Mouse (Mus musculus): Measurements from ENCODE around the gene Mrpl1. TPM values are rescaled to one million over a fixed set of nuclear protein-coding genes. Genes with fewer than 3 reads are reported as not detected.

Gene Mrpl1
- polyA plus RNA-seq, 1 experiment from 2014 or later: 15.1 TPM

GRCm38 (mm10) chr5:96267017-96267702, 57.9 kb downstream of the Mrpl1 start:
- DNase-seq (peak; percentile 71), ATAC-seq (peak; percentile 51; the same call in 1 of the 2 replicates)
- Histone ChIP-seq H3K9ac (replicated peaks) (no peak overlapping the region), H3K9me3 (ENCODE audit: low read length) (no peaks in the 10 kb centered on the region), H3K27ac (ENCODE audit: low read depth) (no peak overlapping the region), H3K27me3 (ENCODE audit: insufficient read depth, low read length) (no peaks in the 10 kb centered on the region), H3K4me2 (ENCODE audit: low read depth, low read length) (no peak overlapping the region), H3K36me3 (replicated peaks; ENCODE audit: insufficient read depth, low read length) (peaks cover 17% of the 10 kb centered on the region), H3K4me3 (ENCODE audit: low read depth, low read length) (no peak overlapping the region), H3K4me1 (ENCODE audit: insufficient read depth) (no peaks in the 10 kb centered on the region)
- 53% methylated on average over 3 of the region's 3 CpGs for WGBS (ENCODE audit: insufficient replicate concordance)
- TF ChIP-seq EP300 (IDR thresholded peaks at IDR 0.05; ENCODE audit: low read depth): no peak
- peak; percentile 73 for TF ChIP-seq CTCF (IDR thresholded peaks at IDR 0.05; ENCODE audit: low read depth)

- no peaks in the 10 kb centered on the region for H3K36me3 ChIP-seq (replicated peaks; ENCODE audit: insufficient read depth, low read length)
- H3K9ac ChIP-seq (replicated peaks): no peak overlapping the region
- H3K4me1 ChIP-seq (ENCODE audit: insufficient read depth): no peaks in the 10 kb centered on the region
- no peak overlapping the region for H3K27ac ChIP-seq (ENCODE audit: low read depth)
- no peaks in the 10 kb centered on the region for H3K9me3 ChIP-seq (ENCODE audit: low read length)
- H3K27me3 ChIP-seq (ENCODE audit: insufficient read depth, low read length): no peaks in the 10 kb centered on the region
- WGBS (ENCODE audit: insufficient replicate concordance): 87% methylated on average over 6 of the region's 6 CpGs
- ATAC-seq (no peak), DNase-seq (no peak)
- no peak for TF ChIP-seq EP300 (IDR thresholded peaks at IDR 0.05; ENCODE audit: low read depth)
- no peak for TF ChIP-seq CTCF (IDR thresholded peaks at IDR 0.05; ENCODE audit: low read depth)
- H3K4me3 ChIP-seq (ENCODE audit: low read depth, low read length): no peak overlapping the region
- no peak overlapping the region for H3K4me2 ChIP-seq (ENCODE audit: low read depth, low read length)
These were observed 61.8 kb downstream of the Mrpl1 start for GRCm38 (mm10) chr5:96271070-96271469.

GRCm38 (mm10) chr5:96305786-96306185, 96.5 kb downstream of the Mrpl1 start:
- 63% methylated on average over 8 of the region's 8 CpGs for WGBS (ENCODE audit: insufficient replicate concordance)
- Histone ChIP-seq H3K9ac (replicated peaks) (no peak overlapping the region), H3K4me3 (ENCODE audit: low read depth, low read length) (no peak overlapping the region), H3K4me2 (ENCODE audit: low read depth, low read length) (no peak overlapping the region), H3K27ac (ENCODE audit: low read depth) (peak overlapping the region; percentile 39; the same call in 1 of the 2 replicates), H3K27me3 (ENCODE audit: insufficient read depth, low read length) (no peaks in the 10 kb centered on the region), H3K4me1 (ENCODE audit: insufficient read depth) (no peaks in the 10 kb centered on the region), H3K36me3 (replicated peaks; ENCODE audit: insufficient read depth, low read length) (no peaks in the 10 kb centered on the region), H3K9me3 (ENCODE audit: low read length) (no peaks in the 10 kb centered on the region)
- DNase-seq (no peak), ATAC-seq (peak; percentile 48)
- no peak for TF ChIP-seq CTCF (IDR thresholded peaks at IDR 0.05; ENCODE audit: low read depth)
- no peak for TF ChIP-seq EP300 (IDR thresholded peaks at IDR 0.05; ENCODE audit: low read depth)

GRCm38 (mm10) chr5:96306271-96306670, 97.0 kb downstream of the Mrpl1 start:
- Histone ChIP-seq H3K36me3 (replicated peaks; ENCODE audit: insufficient read depth, low read length) (no peaks in the 10 kb centered on the region), H3K4me3 (ENCODE audit: low read depth, low read length) (no peak overlapping the region), H3K4me2 (ENCODE audit: low read depth, low read length) (no peak overlapping the region), H3K27ac (ENCODE audit: low read depth) (no peak overlapping the region), H3K9me3 (ENCODE audit: low read length) (no peaks in the 10 kb centered on the region), H3K27me3 (ENCODE audit: insufficient read depth, low read length) (no peaks in the 10 kb centered on the region), H3K4me1 (ENCODE audit: insufficient read depth) (no peaks in the 10 kb centered on the region), H3K9ac (replicated peaks) (no peak overlapping the region)
- ATAC-seq (0 out of 2 replicates have a peak, but pooled peaks have one; percentile 51), DNase-seq (no peak)
- WGBS (ENCODE audit: insufficient replicate concordance): 60% methylated on average over 1 of the region's 1 CpGs
- TF ChIP-seq CTCF (IDR thresholded peaks at IDR 0.05; ENCODE audit: low read depth) (no peak), EP300 (IDR thresholded peaks at IDR 0.05; ENCODE audit: low read depth) (no peak)

- Histone ChIP-seq H3K4me1 (ENCODE audit: insufficient read depth) (no peaks in the 10 kb centered on the region), H3K9me3 (ENCODE audit: low read length) (no peaks in the 10 kb centered on the region), H3K27me3 (ENCODE audit: insufficient read depth, low read length) (no peaks in the 10 kb centered on the region), H3K9ac (replicated peaks) (no peak overlapping the region), H3K4me2 (ENCODE audit: low read depth, low read length) (no peak overlapping the region), H3K4me3 (ENCODE audit: low read depth, low read length) (no peak overlapping the region), H3K36me3 (replicated peaks; ENCODE audit: insufficient read depth, low read length) (no peaks in the 10 kb centered on the region), H3K27ac (ENCODE audit: low read depth) (no peak overlapping the region)
- ATAC-seq: peak; percentile 74
- DNase-seq: peak; percentile 21
- no peak for TF ChIP-seq EP300 (IDR thresholded peaks at IDR 0.05; ENCODE audit: low read depth)
- TF ChIP-seq CTCF (IDR thresholded peaks at IDR 0.05; ENCODE audit: low read depth): peak; percentile 45
- WGBS (ENCODE audit: insufficient replicate concordance): 44% methylated on average over 5 of the region's 5 CpGs
These were observed 97.5 kb downstream of the Mrpl1 start for GRCm38 (mm10) chr5:96306826-96307225.

GRCm38 (mm10) chr5:96308086-96308485, 98.8 kb downstream of the Mrpl1 start:
- H3K4me3 ChIP-seq (ENCODE audit: low read depth, low read length): no peak overlapping the region
- no peak for DNase-seq
- H3K9me3 ChIP-seq (ENCODE audit: low read length): no peaks in the 10 kb centered on the region
- H3K27ac ChIP-seq (ENCODE audit: low read depth): no peak overlapping the region
- H3K27me3 ChIP-seq (ENCODE audit: insufficient read depth, low read length): no peaks in the 10 kb centered on the region
- ATAC-seq: no peak
- H3K36me3 ChIP-seq (replicated peaks; ENCODE audit: insufficient read depth, low read length): no peaks in the 10 kb centered on the region
- 84% methylated on average over 13 of the region's 13 CpGs for WGBS (ENCODE audit: insufficient replicate concordance)
- no peaks in the 10 kb centered on the region for H3K4me1 ChIP-seq (ENCODE audit: insufficient read depth)
- no peak overlapping the region for H3K4me2 ChIP-seq (ENCODE audit: low read depth, low read length)
- no peak for TF ChIP-seq CTCF (IDR thresholded peaks at IDR 0.05; ENCODE audit: low read depth)
- no peak for TF ChIP-seq EP300 (IDR thresholded peaks at IDR 0.05; ENCODE audit: low read depth)
- no peak overlapping the region for H3K9ac ChIP-seq (replicated peaks)

Measured in liver, postnatal 0 days (tissue).